ENCODE assay signal across 28 mouse cellular contexts in the genomic region with DNA sequence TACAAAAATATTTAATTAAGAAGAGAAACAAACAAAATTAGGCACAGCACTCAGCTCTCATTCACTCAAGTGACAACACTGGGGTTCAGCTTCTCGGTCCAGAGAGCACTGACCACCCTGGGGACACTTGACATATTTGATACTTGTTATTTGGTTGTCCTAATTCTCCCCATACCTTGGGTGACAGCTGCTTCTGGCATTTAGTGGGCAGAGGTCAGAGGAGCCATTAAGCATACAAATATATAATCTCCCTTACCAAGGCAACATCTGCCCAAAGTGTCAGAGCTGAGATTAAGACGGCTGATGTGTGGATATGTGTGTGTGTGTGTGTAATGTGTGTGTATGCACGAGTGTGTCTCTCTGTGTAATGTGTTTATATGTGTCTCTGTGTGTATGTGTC.
"Had no signal": no experiment of that assay in that cellular context is flagged by ENCODE, and none has a peak within 500 bp of the region (broad histone marks: within the 10 kb centered on the region; RNA-seq: fewer than 3 reads in every experiment).

No protein-coding gene starts in this region.

- H3K4me3 ChIP-seq: embryonic facial prominence, embryonic 10.5 days; embryonic facial prominence, embryonic 12.5 days; embryonic facial prominence, embryonic 13.5 days; embryonic facial prominence, embryonic 15.5 days; erythroblast, embryonic 14.5 days; forebrain, embryonic 10.5 days; forebrain, embryonic 12.5 days; forebrain, embryonic 13.5 days; forebrain, embryonic 15.5 days; gastrocnemius, adult 2 months had no signal

- H3K36me3 ChIP-seq: embryonic facial prominence, embryonic 10.5 days; embryonic facial prominence, embryonic 12.5 days; embryonic facial prominence, embryonic 13.5 days; embryonic facial prominence, embryonic 15.5 days; forebrain, embryonic 10.5 days; forebrain, embryonic 12.5 days; forebrain, embryonic 15.5 days had no signal

- H3K27me3 ChIP-seq: embryonic facial prominence, embryonic 12.5 days; embryonic facial prominence, embryonic 13.5 days; embryonic facial prominence, embryonic 15.5 days; forebrain, embryonic 12.5 days; forebrain, embryonic 13.5 days; forebrain, embryonic 15.5 days had no signal

- ATAC-seq: forebrain, embryonic 13.5 days; forebrain, embryonic 14.5 days; forebrain, embryonic 15.5 days; forebrain, embryonic 16.5 days; forebrain, postnatal 0 days had no signal

- H3K27ac ChIP-seq: embryonic facial prominence, embryonic 10.5 days; embryonic facial prominence, embryonic 12.5 days; embryonic facial prominence, embryonic 13.5 days; embryonic facial prominence, embryonic 15.5 days; forebrain, embryonic 10.5 days; forebrain, embryonic 12.5 days; forebrain, embryonic 13.5 days; forebrain, embryonic 15.5 days; gastrocnemius, adult 2 months had no signal

- DNase-seq: cerebellum, adult 18-20 months; cerebellum, adult 2 months; cerebellum, adult 8-10 months; cerebellum, adult 9-10 months; cerebellum, adult 9-11 months; cerebellum, postnatal 10 days; cerebellum, postnatal 14 days; cerebellum, postnatal 25 days; cerebellum, postnatal 36 days; embryo, embryonic 11 days; forebrain, postnatal 0 days; gastrocnemius, adult 2 months; gastrocnemius, postnatal 10 days; gastrocnemius, postnatal 14 days; gastrocnemius, postnatal 25 days; gastrocnemius, postnatal 36 days; heart, adult 18-20 months had no signal

- H3K9ac ChIP-seq: embryonic facial prominence, embryonic 12.5 days; embryonic facial prominence, embryonic 13.5 days; embryonic facial prominence, embryonic 15.5 days; forebrain, embryonic 12.5 days; forebrain, embryonic 13.5 days; forebrain, embryonic 15.5 days; forebrain, postnatal 0 days had no signal

- H3K9me3 ChIP-seq: embryonic facial prominence, embryonic 10.5 days; embryonic facial prominence, embryonic 12.5 days; embryonic facial prominence, embryonic 13.5 days; embryonic facial prominence, embryonic 15.5 days; forebrain, embryonic 10.5 days; forebrain, embryonic 12.5 days; forebrain, embryonic 13.5 days; forebrain, embryonic 15.5 days had no signal

- H3K4me1 ChIP-seq: embryonic facial prominence, embryonic 12.5 days had no signal

- H3K4me2 ChIP-seq: embryonic facial prominence, embryonic 12.5 days; embryonic facial prominence, embryonic 13.5 days; embryonic facial prominence, embryonic 15.5 days; forebrain, embryonic 12.5 days; forebrain, embryonic 13.5 days; forebrain, embryonic 15.5 days had no signal
